Mouse (Mus musculus) mouse trophoblast stem cell (cell line): Measurements from ENCODE around the gene Bend6.
"Not testable (repeated sequence)": the region's sequence is repeated elsewhere in the genome, so short reads cannot be mapped to it uniquely, and the experiment has no call there.

Source experiments
- in situ Hi-C, 2 experiments: fragments of 300-500 bp; cut with MseI, MboI; formaldehyde crosslinking; loops; 2 replicates in 1 of 2; 3 replicates in 1 of 2; pipeline ENCODE4 v1.15.1; 2025

Bend6 gene

GRCm38 (mm10) chr1:33908191-33908962 lies 761 bp upstream of the Bend6 start, which contains the start of gene Dst:
TSS of gene Dst (plus strand) at chr1:33908225.
- in situ Hi-C loops, result no loop called here

GRCm38 (mm10) chr1:33906927-33907326 lies 689 bp downstream of the Bend6 start:
- in situ Hi-C loops, result no loop called here

- in situ Hi-C loops, result no loop called here
These were observed 1.4 kb downstream of the Bend6 start for GRCm38 (mm10) chr1:33906216-33906615.

GRCm38 (mm10) chr1:33903587-33903986 lies 4.0 kb downstream of the Bend6 start:
- in situ Hi-C loops, result no loop called here

GRCm38 (mm10) chr1:33900175-33900574 lies 7.4 kb downstream of the Bend6 start:
- in situ Hi-C loops, result no loop called here

- in situ Hi-C loops, result no loop called here
These were observed 9.2 kb downstream of the Bend6 start for GRCm38 (mm10) chr1:33898373-33898772.

GRCm38 (mm10) chr1:33897426-33897825 lies 10.2 kb downstream of the Bend6 start:
- in situ Hi-C loops, result no loop called here

GRCm38 (mm10) chr1:33896666-33897065 lies 10.9 kb downstream of the Bend6 start:
- in situ Hi-C loops, result no loop called here

- in situ Hi-C loops, result no loop called here
These were observed 11.5 kb downstream of the Bend6 start for GRCm38 (mm10) chr1:33896116-33896515.

GRCm38 (mm10) chr1:33892784-33893183 lies 14.8 kb downstream of the Bend6 start:
- in situ Hi-C loops, result loop anchor here (5.0 kb wide), 1 partner anchor 70 kb away; no protein-coding TSS in a partner anchor

GRCm38 (mm10) chr1:33883102-33883839 lies 24.3 kb downstream of the Bend6 start:
- in situ Hi-C loops, result no loop called here

- in situ Hi-C loops, result no loop called here
These were observed 29.4 kb downstream of the Bend6 start for GRCm38 (mm10) chr1:33878170-33878569.

- in situ Hi-C loops, result no loop called here
These were observed 31.2 kb downstream of the Bend6 start for GRCm38 (mm10) chr1:33876416-33876815.

GRCm38 (mm10) chr1:33875691-33876090 lies 31.9 kb downstream of the Bend6 start:
- in situ Hi-C loops, result no loop called here

- in situ Hi-C loops, result no loop called here
These were observed 34.1 kb downstream of the Bend6 start for GRCm38 (mm10) chr1:33873561-33873960.

GRCm38 (mm10) chr1:33869437-33869836 lies 38.2 kb downstream of the Bend6 start:
- in situ Hi-C loops, result no loop called here

GRCm38 (mm10) chr1:33869031-33869430 lies 38.6 kb downstream of the Bend6 start:
- in situ Hi-C loops, result no loop called here

- in situ Hi-C loops, result no loop called here
These were observed 60.8 kb downstream of the Bend6 start for GRCm38 (mm10) chr1:33846807-33847206.

- in situ Hi-C loops, result no loop called here
These were observed 63.8 kb downstream of the Bend6 start for GRCm38 (mm10) chr1:33843823-33844222.

GRCm38 (mm10) chr1:33838952-33839351 lies 68.7 kb downstream of the Bend6 start:
- in situ Hi-C loops, result not testable (repeated sequence)

- in situ Hi-C loops, result no loop called here
These were observed 77.0 kb downstream of the Bend6 start for GRCm38 (mm10) chr1:33830586-33830985.

GRCm38 (mm10) chr1:33817931-33818330 lies 89.7 kb downstream of the Bend6 start:
- in situ Hi-C loops, result no loop called here
